Comparison of ENCODE assay signal across 1 mouse cellular context in the genomic region with DNA sequence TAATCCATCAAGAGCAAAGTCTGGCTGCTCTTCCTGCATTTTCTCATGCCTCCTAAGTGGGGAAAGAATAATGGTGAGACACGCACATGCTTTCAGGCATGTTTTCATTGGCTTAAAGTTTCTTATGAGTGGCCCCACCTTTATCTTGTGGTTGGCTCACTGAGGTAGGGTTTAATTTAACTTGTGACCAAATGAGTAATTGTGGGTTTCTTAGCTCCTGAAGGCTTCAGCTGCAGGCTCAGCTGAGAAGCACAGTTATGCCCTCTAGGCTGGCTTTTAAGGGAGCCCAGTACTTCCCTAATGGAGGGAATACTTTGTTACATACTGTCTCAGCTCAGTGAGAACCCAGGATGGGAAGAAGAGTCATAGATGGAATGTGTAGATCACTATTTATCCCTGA.
TF ChIP-seq lines count a peak whose summit lies in the region.

No protein-coding gene starts in this region.

TF ChIP-seq in CH12.LX, 34 proteins besides CTCF, POLR2A, EP300 and RAD21 (continued from another document):
- TF ChIP-seq MYC (IDR thresholded peaks at IDR 0.05; ENCODE audit: low read depth, low read length) (no peak), RCOR1 (conservative IDR thresholded peaks at IDR 0.05; ENCODE audit: low read depth, low read length) (no peak), USF1 (IDR thresholded peaks at IDR 0.05; ENCODE audit: low read depth, low read length) (no peak), PAX5 (IDR thresholded peaks at IDR 0.05; ENCODE audit: low read length) (no peak)
TF ChIP-seq in CH12.LX: peak in this region for 0.
